Mouse (Mus musculus) forebrain, postnatal 0 days (tissue): ENCODE measurements at regions not wholly inside any gene's neighbourhood (a gene's known extent, or its start where the extent isn't known, plus 50 kb on each side); places are given as distances from the start of the nearest gene placed in this dataset.

Experiments
- ATAC-seq: fragments of 200-750 bp; cut with Nextera tagmentation; 2 replicates; pipeline ENCODE4 v1.8.0; 2017; ENCODE audit warnings: mild to moderate bottlenecking, moderate library complexity
- DNase-seq: peaks from one replicate; pipeline ENCODE4 v3.0.0-alpha.2; 2015
- H3K27ac ChIP-seq: fragments of 300-500 bp; sonication (generic); 2 replicates; pipeline ENCODE4 v1.5.1; 2014; ENCODE audit warnings: low read depth, mild to moderate bottlenecking, antibody characterized with exemption, low read length, moderate library complexity, mixed read lengths
- H3K27me3 ChIP-seq: fragments of 300-500 bp; sonication (generic); 2 replicates; pipeline ENCODE4 v1.6.1; 2014; ENCODE audit warnings: mild to moderate bottlenecking, low read length, mixed read lengths; ENCODE audit not compliant: insufficient read depth
- H3K36me3 ChIP-seq: fragments of 300-500 bp; sonication (generic); 2 replicates; pipeline ENCODE4 v1.6.1; 2014; ENCODE audit warnings: mild to moderate bottlenecking, moderate library complexity; ENCODE audit not compliant: insufficient read depth
- H3K4me1 ChIP-seq: fragments of 300-500 bp; sonication (generic); 2 replicates; pipeline ENCODE4 v1.6.1; 2014; ENCODE audit warnings: antibody characterized with exemption; ENCODE audit not compliant: insufficient read depth
- H3K4me2 ChIP-seq: fragments of 300-500 bp; sonication (generic); 2 replicates; pipeline ENCODE4 v1.6.1; 2014; ENCODE audit warnings: low read depth, mild to moderate bottlenecking, moderate library complexity
- H3K4me3 ChIP-seq: fragments of 300-500 bp; sonication (generic); 2 replicates; pipeline ENCODE4 v1.5.1; 2014; ENCODE audit warnings: low read depth, low read length, mixed read lengths
- H3K9ac ChIP-seq: fragments of 300-500 bp; sonication (generic); 2 replicates; pipeline ENCODE4 v1.6.1; 2014; ENCODE audit warnings: mild to moderate bottlenecking
- H3K9me3 ChIP-seq: fragments of 300-500 bp; sonication (generic); 2 replicates; pipeline ENCODE4 v1.6.1; 2016; ENCODE audit warnings: low read length
- CTCF ChIP-seq: sonication (generic); IDR thresholded peaks from 2 replicates; pipeline ENCODE4 v1.5.1; 2016; ENCODE audit warnings: antibody characterized with exemption, control low read depth, low read depth
- WGBS: fragments of 180-500 bp; shearing (Covaris S2); extraction: QIAGEN DNeasy Blood & Tissue Kit; methylation state at CpG from one replicate; pipeline ENCODE4 v1.1.7; 2014; 5-methylcytosine and 5-hydroxymethylcytosine counted together

GRCm38 (mm10) chr11:112657410-112658159, 124.4 kb upstream of the Sox9 start:
- WGBS: 16% methylated on average over 11 of the region's 11 CpGs
- Histone ChIP-seq H3K4me2 (no peak overlapping the region), H3K27me3 (no peaks in the 10 kb centered on the region), H3K9me3 (no peaks in the 10 kb centered on the region), H3K36me3 (no peaks in the 10 kb centered on the region), H3K27ac (no peak overlapping the region), H3K4me1 (no peaks in the 10 kb centered on the region), H3K4me3 (no peak overlapping the region), H3K9ac (no peak overlapping the region)
- TF ChIP-seq CTCF: no peak
- peak; percentile 42; the same call in 1 of the 2 replicates for ATAC-seq
- no peak for DNase-seq

- no peaks in the 10 kb centered on the region for H3K9me3 ChIP-seq
- no peak for TF ChIP-seq CTCF
These were observed 122.1 kb upstream of the Sox9 start for GRCm38 (mm10) chr11:112659911-112660310.

GRCm38 (mm10) chr11:112661426-112661825, 120.6 kb upstream of the Sox9 start:
- Histone ChIP-seq H3K9me3 (no peaks in the 10 kb centered on the region), H3K27ac (no peak overlapping the region), H3K4me1 (no peaks in the 10 kb centered on the region), H3K4me2 (no peak overlapping the region), H3K4me3 (no peak overlapping the region), H3K36me3 (no peaks in the 10 kb centered on the region), H3K9ac (no peak overlapping the region), H3K27me3 (no peaks in the 10 kb centered on the region)
- 65% methylated on average over 7 of the region's 7 CpGs for WGBS
- ATAC-seq: no peak
- no peak for DNase-seq
- TF ChIP-seq CTCF: no peak

More at GRCm38 (mm10) chr11:112659911-112660310, 122.1 kb upstream of the Sox9 start:
- Histone ChIP-seq H3K4me2 (no peak overlapping the region), H3K36me3 (no peaks in the 10 kb centered on the region), H3K4me1 (no peaks in the 10 kb centered on the region), H3K4me3 (no peak overlapping the region), H3K27me3 (no peaks in the 10 kb centered on the region), H3K27ac (no peak overlapping the region), H3K9ac (no peak overlapping the region)
- ATAC-seq: no peak
- DNase-seq: no peak
- 84% methylated on average over 3 of the region's 3 CpGs for WGBS

- Histone ChIP-seq H3K36me3 (no peaks in the 10 kb centered on the region), H3K4me3 (no peak overlapping the region), H3K4me2 (no peak overlapping the region), H3K9ac (no peak overlapping the region), H3K27me3 (no peaks in the 10 kb centered on the region), H3K27ac (no peak overlapping the region), H3K4me1 (no peaks in the 10 kb centered on the region; the same call in 1 of the 2 replicates), H3K9me3 (no peaks in the 10 kb centered on the region)
- DNase-seq (no peak), ATAC-seq (no peak)
- WGBS: 74% methylated on average over 7 of the region's 7 CpGs
- no peak for TF ChIP-seq CTCF
These were observed 114.7 kb upstream of the Sox9 start for GRCm38 (mm10) chr11:112667311-112667710.

GRCm38 (mm10) chr11:112672086-112672485, 109.9 kb upstream of the Sox9 start:
- WGBS: 35% methylated on average over 4 of the region's 4 CpGs
- no peak overlapping the region for H3K27ac ChIP-seq
- H3K4me3 ChIP-seq: no peak overlapping the region
- H3K36me3 ChIP-seq: no peaks in the 10 kb centered on the region
- no peaks in the 10 kb centered on the region for H3K27me3 ChIP-seq
- no peak overlapping the region for H3K4me2 ChIP-seq
- no peak for TF ChIP-seq CTCF
- H3K9me3 ChIP-seq: no peaks in the 10 kb centered on the region
- ATAC-seq: no peak
- no peak for DNase-seq
- no peaks in the 10 kb centered on the region; the same call in 1 of the 2 replicates for H3K4me1 ChIP-seq
- H3K9ac ChIP-seq: no peak overlapping the region

GRCm38 (mm10) chr11:112690047-112690446, 92.0 kb upstream of the Sox9 start:
- Histone ChIP-seq H3K9me3 (no peaks in the 10 kb centered on the region), H3K4me2 (no peak overlapping the region), H3K4me1 (no peaks in the 10 kb centered on the region), H3K27me3 (no peaks in the 10 kb centered on the region), H3K36me3 (no peaks in the 10 kb centered on the region), H3K9ac (no peak overlapping the region), H3K4me3 (no peak overlapping the region), H3K27ac (no peak overlapping the region)
- ATAC-seq (no peak), DNase-seq (no peak)
- TF ChIP-seq CTCF: no peak
- whole genome bisulfite sequencing: 91% methylated on average over 4 of the region's 4 CpGs

GRCm38 (mm10) chr11:112706091-112706490, 75.9 kb upstream of the Sox9 start:
- H3K9me3 ChIP-seq: no peaks in the 10 kb centered on the region
- H3K9ac ChIP-seq: no peak overlapping the region
- no peaks in the 10 kb centered on the region for H3K27me3 ChIP-seq
- H3K27ac ChIP-seq: no peak overlapping the region
- H3K36me3 ChIP-seq: no peaks in the 10 kb centered on the region
- H3K4me1 ChIP-seq: no peaks in the 10 kb centered on the region; the same call in 1 of the 2 replicates
- no peak overlapping the region for H3K4me2 ChIP-seq
- TF ChIP-seq CTCF: no peak
- DNase-seq: no peak
- no peak for ATAC-seq
- 54% methylated on average over 10 of the region's 10 CpGs for WGBS
- H3K4me3 ChIP-seq: no peak overlapping the region
